Mouse (Mus musculus) embryonic fibroblast, embryonic 13.5 days (primary cell): Measurements from ENCODE around the gene Sel1l. TPM values are rescaled to one million over a fixed set of nuclear protein-coding genes. Genes with fewer than 3 reads are reported as not detected.

Source experiments
- H3K27ac ChIP-seq: 2 replicates; pipeline ENCODE4 v1.5.1; 2012; ENCODE audit warnings: low read length, control low read depth, inconsistent platforms; ENCODE audit not compliant: insufficient read depth
- H3K4me1 ChIP-seq: 2 replicates; pipeline ENCODE4 v1.6.1; 2011; ENCODE audit warnings: low read length; ENCODE audit not compliant: control insufficient read depth, insufficient read depth
- H3K4me3 ChIP-seq: 2 replicates; pipeline ENCODE4 v1.5.1; 2011; ENCODE audit warnings: mild to moderate bottlenecking, control low read depth, low read length; ENCODE audit not compliant: insufficient read depth
- CTCF ChIP-seq: IDR thresholded peaks from 2 replicates; pipeline ENCODE4 v1.5.1; 2011; ENCODE audit warnings: mild to moderate bottlenecking, control low read depth, low read length, moderate library complexity, borderline replicate concordance; ENCODE audit not compliant: insufficient read depth
- POLR2A ChIP-seq: IDR thresholded peaks from 2 replicates; pipeline ENCODE4 v1.6.1; 2011; ENCODE audit warnings: low read depth, mild to moderate bottlenecking, control low read depth, low read length, moderate library complexity
- polyA plus RNA-seq: library from polyadenylated mRNA; stranded (reverse); fragments of >200 nt; gene quantifications from 2 replicates; pipeline ENCODE4 v1.2.4, GENCODE M21; 2011; ENCODE audit warnings: low read depth; ENCODE audit not compliant: missing spikeins, insufficient read length

Gene Sel1l
- polyA plus RNA-seq, 1 experiment = 152 TPM

- Histone ChIP-seq H3K4me3 (no peak overlapping the region), H3K27ac (no peak overlapping the region)
- TF ChIP-seq POLR2A (no peak), CTCF (no peak)
Measured at GRCm38 (mm10) chr12:91781432-91781831, 67.5 kb downstream of the Sel1l start.

GRCm38 (mm10) chr12:91780531-91780930 is 68.4 kb downstream of the Sel1l start:
- Histone ChIP-seq H3K27ac (no peak overlapping the region), H3K4me3 (no peak overlapping the region), H3K4me1 (no peaks in the 10 kb centered on the region)
- TF ChIP-seq POLR2A = no peak
- no peak for TF ChIP-seq CTCF

More at GRCm38 (mm10) chr12:91781432-91781831, 67.5 kb downstream of the Sel1l start:
- peaks cover under 1% of the 10 kb centered on the region; the same call in 1 of the 2 replicates for H3K4me1 ChIP-seq

- TF ChIP-seq POLR2A = peak; percentile 25; the same call in 1 of the 2 replicates
- TF ChIP-seq CTCF = no peak
- Histone ChIP-seq H3K27ac (no peak overlapping the region), H3K4me1 (peaks cover 5% of the 10 kb centered on the region; the same call in 1 of the 2 replicates), H3K4me3 (peak overlapping the region; percentile 47)
Measured at GRCm38 (mm10) chr12:91779004-91779365, 70.0 kb downstream of the Sel1l start.

- H3K4me3 ChIP-seq = peak overlapping the region; percentile 47
- TF ChIP-seq POLR2A = no peak
- TF ChIP-seq CTCF = no peak
- no peak overlapping the region for H3K27ac ChIP-seq
- peaks cover 5% of the 10 kb centered on the region; the same call in 1 of the 2 replicates for H3K4me1 ChIP-seq
Measured at GRCm38 (mm10) chr12:91778211-91779003, 70.5 kb downstream of the Sel1l start.

GRCm38 (mm10) chr12:91776342-91776741 is 72.6 kb downstream of the Sel1l start:
- Histone ChIP-seq H3K27ac (no peak overlapping the region), H3K4me3 (no peak overlapping the region), H3K4me1 (peaks cover 5% of the 10 kb centered on the region; the same call in 1 of the 2 replicates)
- TF ChIP-seq POLR2A = no peak
- TF ChIP-seq CTCF = no peak

GRCm38 (mm10) chr12:91774811-91775284 is 74.1 kb downstream of the Sel1l start:
- no peak overlapping the region for H3K4me3 ChIP-seq
- TF ChIP-seq CTCF (no peak), POLR2A (no peak)
- 0 out of 2 replicates have a peak overlapping the region, but pooled peaks have one; percentile 4 for H3K27ac ChIP-seq
- peaks cover 5% of the 10 kb centered on the region; the same call in 1 of the 2 replicates for H3K4me1 ChIP-seq

GRCm38 (mm10) chr12:91768871-91769270 is 80.1 kb downstream of the Sel1l start:
- no peak overlapping the region for H3K27ac ChIP-seq
- no peak for TF ChIP-seq POLR2A
- TF ChIP-seq CTCF = no peak
- H3K4me3 ChIP-seq = no peak overlapping the region
- H3K4me1 ChIP-seq = no peaks in the 10 kb centered on the region

GRCm38 (mm10) chr12:91768176-91768575 is 80.8 kb downstream of the Sel1l start:
- no peak overlapping the region for H3K4me3 ChIP-seq
- no peak for TF ChIP-seq POLR2A
- TF ChIP-seq CTCF = no peak
- no peak overlapping the region for H3K27ac ChIP-seq
- H3K4me1 ChIP-seq = no peaks in the 10 kb centered on the region

GRCm38 (mm10) chr12:91766338-91767107 is 82.4 kb downstream of the Sel1l start:
- H3K4me3 ChIP-seq = no peak overlapping the region

GRCm38 (mm10) chr12:91765504-91765903 is 83.5 kb downstream of the Sel1l start:
- TF ChIP-seq POLR2A (no peak), CTCF (no peak)
- H3K4me1 ChIP-seq = no peaks in the 10 kb centered on the region
- no peak overlapping the region for H3K27ac ChIP-seq
- H3K4me3 ChIP-seq = no peak overlapping the region

More at GRCm38 (mm10) chr12:91766338-91767107, 82.4 kb downstream of the Sel1l start:
- Histone ChIP-seq H3K27ac (no peak overlapping the region), H3K4me1 (no peaks in the 10 kb centered on the region)
- TF ChIP-seq CTCF = no peak
- no peak for TF ChIP-seq POLR2A
